Mouse (Mus musculus) liver, adult 2 months (tissue): ENCODE results near the gene Rpl11.

Source experiments
- CTCF ChIP-seq: fragments of 200-500 bp; IDR thresholded peaks from 2 replicates; pipeline ENCODE4 v1.5.1; 2011; ENCODE audit warnings: low read depth, low read length, control low read depth
- POLR2A ChIP-seq: fragments of 200-500 bp; IDR thresholded peaks from 2 replicates; pipeline ENCODE4 v1.6.1; 2011; ENCODE audit warnings: low read length, control low read depth; ENCODE audit not compliant: insufficient read depth; ENCODE audit errors: extremely low read depth

DNA sequence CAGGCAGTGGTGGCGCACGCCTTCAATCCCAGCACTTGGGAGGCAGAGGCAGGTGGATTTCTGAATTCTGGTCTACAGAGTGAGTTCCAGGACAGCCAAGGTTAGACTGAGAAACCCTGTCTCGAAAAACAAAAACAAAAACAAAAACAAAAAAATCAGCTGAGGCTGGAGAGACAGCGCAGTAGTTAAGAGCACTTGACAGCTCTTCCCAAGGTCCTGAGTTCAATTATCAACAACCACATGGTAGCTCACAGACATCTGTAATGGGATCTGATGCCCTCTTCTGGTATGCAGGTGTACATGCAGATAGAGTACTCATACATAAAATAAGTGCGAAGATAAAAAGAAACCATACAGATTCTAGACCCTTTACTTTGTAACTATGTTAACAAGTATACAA is 615 bp upstream of the Rpl11 start:
- TF ChIP-seq CTCF, result no peak
- no peak for TF ChIP-seq POLR2A
